Mouse (Mus musculus) CH12.LX (cell line): ENCODE data around the gene 1700093K21Rik. TPM values are rescaled to one million over a fixed set of nuclear protein-coding genes. Genes with fewer than 3 reads are reported as not detected.

ENCODE experiments used
- DNase-seq: peaks from one replicate; pipeline ENCODE4 v3.0.0-alpha.2; 2013; ENCODE audit errors: extremely low read depth
- H3K27ac ChIP-seq: 2 replicates; pipeline ENCODE4 v1.5.1; 2012; ENCODE audit warnings: low read depth, mild to moderate bottlenecking, control low read depth, moderate library complexity; ENCODE audit not compliant: insufficient read depth
- H3K27me3 ChIP-seq: replicated peaks from 2 replicates; pipeline ENCODE3; 2012; ENCODE audit warnings: inconsistent platforms
- H3K36me3 ChIP-seq, 2 experiments: replicated peaks in 1 of 2; 2 replicates each; pipeline versions ENCODE3 to v1.6.1; 2012; ENCODE audit warnings: inconsistent platforms in 1 of 2, low read length in 1 of 2, mild to moderate bottlenecking in 1 of 2, mixed read lengths in 1 of 2, moderate library complexity in 1 of 2; ENCODE audit not compliant: control insufficient read depth in 1 of 2, insufficient read depth in 1 of 2
- H3K4me1 ChIP-seq, 2 experiments: 2 replicates each; pipeline ENCODE4 v1.6.1; 2012; ENCODE audit warnings: inconsistent platforms in 1 of 2, moderate library complexity in 1 of 2; ENCODE audit not compliant: insufficient read depth in 2 of 2, control insufficient read depth in 1 of 2
- H3K4me2 ChIP-seq: 2 replicates; pipeline ENCODE4 v1.6.1; 2012; ENCODE audit warnings: low read depth, mild to moderate bottlenecking, control low read depth; ENCODE audit not compliant: poor library complexity, insufficient read depth, severe bottlenecking
- H3K4me3 ChIP-seq, 3 experiments: fragments of 150-350 bp in 1 of 3; sonication (generic) in 1 of 3; replicated peaks in 1 of 3; 2 replicates each; pipeline versions ENCODE3 to v1.5.1; 2011 to 2012; ENCODE audit warnings: low read depth in 2 of 3, low read length in 2 of 3, mild to moderate bottlenecking in 2 of 3, moderate library complexity in 2 of 3, control low read depth in 1 of 3, improper control_type of control experiment in 1 of 3, inconsistent platforms in 1 of 3, mixed read lengths in 1 of 3; ENCODE audit not compliant: poor library complexity in 1 of 3
- H3K79me2 ChIP-seq: replicated peaks from 2 replicates; pipeline ENCODE4 v1.6.1; 2012; ENCODE audit warnings: mild to moderate bottlenecking, moderate library complexity; ENCODE audit not compliant: control insufficient read depth, poor library complexity, insufficient read depth, severe bottlenecking; ENCODE audit errors: extremely low read depth
- H3K9ac ChIP-seq: 2 replicates; pipeline ENCODE4 v1.6.1; 2012; ENCODE audit warnings: low read depth, mild to moderate bottlenecking, control low read depth, moderate library complexity; ENCODE audit not compliant: insufficient read depth
- H3K9me3 ChIP-seq: replicated peaks from 2 replicates; pipeline ENCODE3; 2012; ENCODE audit warnings: low read length, inconsistent platforms, mixed read lengths
- CHD1 ChIP-seq: IDR thresholded peaks from 2 replicates; pipeline ENCODE4 v1.6.1; 2012; ENCODE audit warnings: low read depth, low read length, improper control_type of control experiment, inconsistent platforms
- CHD2 ChIP-seq: IDR thresholded peaks from 2 replicates; pipeline ENCODE4 v1.6.1; 2011; ENCODE audit warnings: low read length, improper control_type of control experiment
- CTCF ChIP-seq, 2 experiments: IDR thresholded peaks in 1 of 2; conservative IDR thresholded peaks in 1 of 2; 2 replicates each; pipeline ENCODE4 v1.5.1; 2011 to 2012; ENCODE audit warnings: low read depth in 2 of 2, low read length in 2 of 2, improper control_type of control experiment in 1 of 2, inconsistent platforms in 1 of 2, mild to moderate bottlenecking in 1 of 2, moderate library complexity in 1 of 2
- ELF1 ChIP-seq: IDR thresholded peaks from 2 replicates; pipeline ENCODE4 v1.6.1; 2014; ENCODE audit warnings: low read depth, mild to moderate bottlenecking, inconsistent platforms, low read length, improper control_type of control experiment
- HCFC1 ChIP-seq: IDR thresholded peaks from 2 replicates; pipeline ENCODE4 v1.6.1; 2012; ENCODE audit warnings: low read depth, mild to moderate bottlenecking, inconsistent platforms, low read length, improper control_type of control experiment
- IRF4 ChIP-seq: IDR thresholded peaks from 2 replicates; pipeline ENCODE4 v1.6.1; 2014; ENCODE audit warnings: low read depth, mild to moderate bottlenecking, inconsistent platforms, low read length, improper control_type of control experiment
- JUND ChIP-seq: conservative IDR thresholded peaks from 2 replicates; pipeline ENCODE4 v1.6.1; 2011; ENCODE audit warnings: low read depth, low read length, improper control_type of control experiment
- KAT2A ChIP-seq: IDR thresholded peaks from 2 replicates; pipeline ENCODE4 v1.6.1; 2012; ENCODE audit warnings: low read length, improper control_type of control experiment, inconsistent platforms; ENCODE audit not compliant: insufficient replicate concordance
- MAX ChIP-seq: IDR thresholded peaks from 2 replicates; pipeline ENCODE4 v1.6.1; 2011; ENCODE audit warnings: low read length, improper control_type of control experiment
- MAZ ChIP-seq: IDR thresholded peaks from 2 replicates; pipeline ENCODE4 v1.6.1; 2012; ENCODE audit warnings: low read depth, mild to moderate bottlenecking, inconsistent platforms, low read length, improper control_type of control experiment, moderate library complexity
- NRF1 ChIP-seq: IDR thresholded peaks from 2 replicates; pipeline ENCODE4 v1.6.1; 2014; ENCODE audit warnings: low read depth, mild to moderate bottlenecking, inconsistent platforms, low read length, improper control_type of control experiment, moderate library complexity
- PAX5 ChIP-seq: IDR thresholded peaks from 2 replicates; pipeline ENCODE4 v1.6.1; 2012; ENCODE audit warnings: low read length, inconsistent platforms, mixed read lengths
- RAD21 ChIP-seq: IDR thresholded peaks from 2 replicates; pipeline ENCODE4 v1.6.1; 2011; ENCODE audit warnings: low read depth, mild to moderate bottlenecking, low read length, improper control_type of control experiment, moderate library complexity
- RCOR1 ChIP-seq: conservative IDR thresholded peaks from 2 replicates; pipeline ENCODE4 v1.6.1; 2012; ENCODE audit warnings: low read depth, mild to moderate bottlenecking, inconsistent platforms, low read length, improper control_type of control experiment
- SIN3A ChIP-seq: IDR thresholded peaks from 2 replicates; pipeline ENCODE4 v1.6.1; 2012; ENCODE audit warnings: low read length, improper control_type of control experiment, inconsistent platforms
- SMC3 ChIP-seq: IDR thresholded peaks from 2 replicates; pipeline ENCODE4 v1.6.1; 2011; ENCODE audit warnings: low read depth, low read length, improper control_type of control experiment
- TBP ChIP-seq: conservative IDR thresholded peaks from 2 replicates; pipeline ENCODE4 v1.6.1; 2011; ENCODE audit warnings: low read depth, low read length, improper control_type of control experiment
- TCF12 ChIP-seq: IDR thresholded peaks from 2 replicates; pipeline ENCODE4 v1.6.1; 2014; ENCODE audit warnings: low read depth, mild to moderate bottlenecking, inconsistent platforms, low read length, improper control_type of control experiment
- ZC3H11A ChIP-seq: IDR thresholded peaks from 2 replicates; pipeline ENCODE4 v1.6.1; 2012; ENCODE audit warnings: low read depth, mild to moderate bottlenecking, inconsistent platforms, low read length, improper control_type of control experiment
- ZMIZ1 ChIP-seq: IDR thresholded peaks from 2 replicates; pipeline ENCODE4 v1.6.1; 2012; ENCODE audit warnings: low read depth, mild to moderate bottlenecking, inconsistent platforms, low read length, improper control_type of control experiment
- ZNF384 ChIP-seq: IDR thresholded peaks from 2 replicates; pipeline ENCODE4 v1.6.1; 2012; ENCODE audit warnings: low read depth, low read length, improper control_type of control experiment, inconsistent platforms
- dilution Hi-C: fragments of 300-500 bp; cut with MboI; formaldehyde crosslinking; loops from 2 replicates; pipeline ENCODE4 v1.14.3; 2020; ENCODE audit warnings: low sequenced_read_pairs; ENCODE audit not compliant: extremely low pct_unique_long_range_greater_than_20kb, extremely low pct_ligation_motif_present
- in situ Hi-C: fragments of 300-500 bp; cut with MboI; formaldehyde crosslinking; loops from 3 replicates; pipeline ENCODE4 v1.14.3; 2019; ENCODE audit warnings: low sequenced_read_pairs, low pct_ligation_motif_present, low pct_unique_long_range_greater_than_20kb, mixed read lengths
- polyA plus RNA-seq: library from polyadenylated mRNA; unstranded; fragments of >175 nt; gene quantifications from 2 replicates; pipeline ENCODE4 v1.2.1, GENCODE M21; 2012; ENCODE audit warnings: low read depth; ENCODE audit not compliant: insufficient read length
- total RNA-seq, 2 experiments: library from RNA; depleted of rRNA; stranded (reverse); fragments of 300-350 nt in 1 of 2; fragments of >200 nt in 1 of 2; gene quantifications; 2 replicates each; pipeline ENCODE4 v1.2.3; 2012 to 2014

The 1700093K21Rik gene
- total and polyA plus RNA-seq, 3 experiments, result not detected

DNA sequence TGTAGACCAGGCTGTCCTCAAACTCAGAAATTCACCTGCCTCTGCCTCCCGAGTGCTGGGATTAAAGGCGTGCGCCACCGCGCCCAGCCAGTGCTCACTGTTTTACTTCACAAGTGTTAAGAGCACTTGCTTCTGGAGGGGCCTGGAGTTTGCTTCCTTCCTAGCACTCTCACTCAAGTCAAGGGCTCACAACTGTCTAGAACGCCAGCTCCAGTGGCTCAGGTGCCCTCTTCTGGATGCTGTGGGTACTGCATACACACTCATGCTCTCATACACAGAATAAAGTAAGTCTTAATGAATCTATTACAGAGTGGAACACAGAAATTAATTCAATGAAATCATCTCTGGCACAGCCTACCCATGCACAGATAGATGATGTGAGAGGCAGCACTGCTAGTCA lies 44.8 kb upstream of the 1700093K21Rik start:
- in situ Hi-C loops, result loop anchor here (25.0 kb wide), 1 partner anchor 928 kb away; no protein-coding TSS in a partner anchor
- peak; percentile 84 for DNase-seq
- no peak overlapping the region for H3K9ac ChIP-seq
- no peaks in the 10 kb centered on the region for H3K79me2 ChIP-seq
- TF ChIP-seq HCFC1, result no peak
- TF ChIP-seq TBP, result no peak
- no peak for TF ChIP-seq PAX5
- TF ChIP-seq SMC3, result peak; percentile 87
- no peak for TF ChIP-seq SIN3A
- TF ChIP-seq IRF4, result no peak
- TF ChIP-seq TCF12, result peak; percentile 23; the same call in 1 of the 2 replicates
- no peak for TF ChIP-seq RCOR1
- no peak for TF ChIP-seq NRF1
- TF ChIP-seq CHD1, result no peak
- peak; percentile 82 to 97 for TF ChIP-seq CTCF (conservative IDR thresholded peaks at IDR 0.05 in 1 of 2, IDR thresholded peaks at IDR 0.05 in 1 of 2; ENCODE audit: low read depth in 2 of 2, low read length in 2 of 2)
- TF ChIP-seq ZNF384, result 0 out of 2 replicates have a peak, but pooled peaks have one; percentile 16
- TF ChIP-seq KAT2A, result no peak
- no peak for TF ChIP-seq ZMIZ1
- no peak for TF ChIP-seq MAX
- no peak for TF ChIP-seq MAZ
- peak; percentile 81 for TF ChIP-seq RAD21
- no peak for TF ChIP-seq CHD2
- TF ChIP-seq ZC3H11A, result peak; percentile 31
- TF ChIP-seq ELF1, result 0 out of 2 replicates have a peak, but pooled peaks have one; percentile 17
- dilution Hi-C loops, result no loop called here
- no peaks in the 10 kb centered on the region for H3K9me3 ChIP-seq
- H3K4me1 ChIP-seq, result no peaks in the 10 kb centered on the region
- H3K4me2 ChIP-seq, result no peak overlapping the region
- H3K27me3 ChIP-seq, result no peaks in the 10 kb centered on the region
- no peak overlapping the region for H3K4me3 ChIP-seq
- no peak overlapping the region for H3K27ac ChIP-seq
- H3K36me3 ChIP-seq, result peaks cover under 1 to 4% of the 10 kb centered on the region in 2 experiments

GRCm38 (mm10) chr11:23557039-23557630 lies 36.2 kb upstream of the 1700093K21Rik start:
- dilution Hi-C loops, result no loop called here
- in situ Hi-C loops, result loop anchor here (25.0 kb wide), 1 partner anchor 920 kb away; no protein-coding TSS in a partner anchor
- no peaks in the 10 kb centered on the region for H3K27me3 ChIP-seq

More at GRCm38 (mm10) chr11:23557039-23557630, 36.2 kb upstream of the 1700093K21Rik start:
- no peak overlapping the region for H3K4me3 ChIP-seq
- no peak for DNase-seq
- no peaks in the 10 kb centered on the region for H3K36me3 ChIP-seq
- no peaks in the 10 kb centered on the region for H3K9me3 ChIP-seq
- no peaks in the 10 kb centered on the region for H3K79me2 ChIP-seq
- H3K27ac ChIP-seq, result no peak overlapping the region
- H3K9ac ChIP-seq, result no peak overlapping the region
- no peaks in the 10 kb centered on the region for H3K4me1 ChIP-seq
- no peak overlapping the region for H3K4me2 ChIP-seq
- TF ChIP-seq RAD21, result peak; percentile 52
- TF ChIP-seq KAT2A, result no peak
- TF ChIP-seq JUND, result no peak
- peak; percentile 42 for TF ChIP-seq SMC3
- TF ChIP-seq ZNF384, result peak; percentile 82
- peak in 1 of 2 experiments; percentile 57; a peak in 2 of 4 replicates for TF ChIP-seq CTCF (conservative IDR thresholded peaks at IDR 0.05 in 1 of 2, IDR thresholded peaks at IDR 0.05 in 1 of 2; ENCODE audit: low read depth in 2 of 2, low read length in 2 of 2)
